Mouse (Mus musculus) small intestine, adult 2 months (tissue): ENCODE results near the gene Hnrnpu. TPM values are rescaled to one million over a fixed set of nuclear protein-coding genes. Genes with fewer than 3 reads are reported as not detected.

ENCODE experiments used
- H3K27ac ChIP-seq: fragments of 200-500 bp; 2 replicates; pipeline ENCODE4 v1.5.1; 2012; ENCODE audit warnings: low read depth, low read length, control low read depth, inconsistent platforms; ENCODE audit not compliant: insufficient read depth
- H3K27me3 ChIP-seq: fragments of 200-500 bp; 2 replicates; pipeline ENCODE4 v1.6.1; 2012; ENCODE audit warnings: mild to moderate bottlenecking, moderate library complexity, low read length, inconsistent platforms; ENCODE audit not compliant: control insufficient read depth, insufficient read depth
- H3K36me3 ChIP-seq: fragments of 200-500 bp; 2 replicates; pipeline ENCODE4 v1.6.1; 2012; ENCODE audit warnings: mild to moderate bottlenecking, low read length, control low read depth, inconsistent platforms; ENCODE audit not compliant: control insufficient read depth, insufficient read depth
- H3K4me1 ChIP-seq: fragments of 200-500 bp; 2 replicates; pipeline ENCODE4 v1.6.1; 2012; ENCODE audit warnings: low read length, inconsistent platforms, mixed read lengths; ENCODE audit not compliant: control insufficient read depth, insufficient read depth, insufficient read length
- H3K4me3 ChIP-seq: fragments of 200-500 bp; 2 replicates; pipeline ENCODE4 v1.5.1; 2012; ENCODE audit warnings: low read depth, mild to moderate bottlenecking, control low read depth, inconsistent platforms, low read length, moderate library complexity
- CTCF ChIP-seq: fragments of 200-500 bp; IDR thresholded peaks from 2 replicates; pipeline ENCODE4 v1.5.1; 2012; ENCODE audit warnings: low read depth, mild to moderate bottlenecking, control low read depth, inconsistent platforms, low read length, moderate library complexity, mixed read lengths; ENCODE audit not compliant: insufficient replicate concordance, insufficient read length; ENCODE audit errors: extremely low read depth
- POLR2A ChIP-seq: fragments of 200-500 bp; IDR thresholded peaks from 2 replicates; pipeline ENCODE4 v1.6.1; 2012; ENCODE audit warnings: low read depth, mild to moderate bottlenecking, control low read depth, inconsistent platforms, low read length, moderate library complexity
- WGBS: fragments of 180-500 bp; shearing (Covaris S2); methylation state at CpG from one replicate; pipeline ENCODE4 v1.1.7; 2018; 5-methylcytosine and 5-hydroxymethylcytosine counted together
- polyA plus RNA-seq: library from polyadenylated mRNA; depleted of rRNA; stranded (reverse); fragments of >200 nt; gene quantifications from 2 replicates; pipeline ENCODE4 v1.2.3, GENCODE M21; 2012

Hnrnpu gene
- polyA plus RNA-seq, 1 experiment, result 34.2 TPM

GRCm38 (mm10) chr1:178340213-178340612, 2.6 kb upstream of the Hnrnpu start:
- 96% methylated on average over 2 of the region's 2 CpGs for WGBS
- no peak overlapping the region for H3K27ac ChIP-seq
- no peaks in the 10 kb centered on the region for H3K27me3 ChIP-seq
- H3K4me3 ChIP-seq, result no peak overlapping the region
- TF ChIP-seq CTCF, result no peak
- no peak for TF ChIP-seq POLR2A
- no peaks in the 10 kb centered on the region for H3K36me3 ChIP-seq
- no peaks in the 10 kb centered on the region for H3K4me1 ChIP-seq

GRCm38 (mm10) chr1:178338318-178338641, 683 bp upstream of the Hnrnpu start:
- H3K27ac ChIP-seq, result peak overlapping the region; percentile 86
- TF ChIP-seq CTCF (no peak), POLR2A (no peak)
- WGBS, result 7% methylated on average over 6 of the region's 6 CpGs
- no peaks in the 10 kb centered on the region for H3K27me3 ChIP-seq
- peaks cover 10% of the 10 kb centered on the region for H3K36me3 ChIP-seq
- H3K4me1 ChIP-seq, result no peaks in the 10 kb centered on the region; the same call in 1 of the 2 replicates
- peak overlapping the region; percentile 49 for H3K4me3 ChIP-seq

- H3K27me3 ChIP-seq, result no peaks in the 10 kb centered on the region
- TF ChIP-seq POLR2A (no peak), CTCF (no peak)
- no peaks in the 10 kb centered on the region; the same call in 1 of the 2 replicates for H3K4me1 ChIP-seq
- under 1% methylated on average over 78 of the region's 89 CpGs for WGBS
- peak overlapping the region; percentile 71 for H3K4me3 ChIP-seq
- peak overlapping the region; percentile 90 for H3K27ac ChIP-seq
- peaks cover 22% of the 10 kb centered on the region for H3K36me3 ChIP-seq
Measured at GRCm38 (mm10) chr1:178336777-178337481, 668 bp downstream of the Hnrnpu start.

- Histone ChIP-seq H3K4me3 (peak overlapping the region; percentile 71), H3K27ac (peak overlapping the region; percentile 57), H3K27me3 (no peaks in the 10 kb centered on the region), H3K36me3 (peaks cover 27% of the 10 kb centered on the region), H3K4me1 (no peaks in the 10 kb centered on the region; the same call in 1 of the 2 replicates)
- no peak for TF ChIP-seq CTCF
- WGBS, result 2% methylated on average over 50 of the region's 53 CpGs
Measured at GRCm38 (mm10) chr1:178336289-178336775, 1.3 kb downstream of the Hnrnpu start.

GRCm38 (mm10) chr1:178335860-178336261, 1.7 kb downstream of the Hnrnpu start:
- Histone ChIP-seq H3K27ac (peak overlapping the region; percentile 57), H3K4me1 (peaks cover 2% of the 10 kb centered on the region), H3K4me3 (peak overlapping the region; percentile 71; the same call in 1 of the 2 replicates), H3K36me3 (peaks cover 31% of the 10 kb centered on the region), H3K27me3 (no peaks in the 10 kb centered on the region)
- under 1% methylated on average over 16 of the region's 16 CpGs for WGBS
- no peak for TF ChIP-seq POLR2A
- TF ChIP-seq CTCF, result no peak

- H3K4me3 ChIP-seq, result no peak overlapping the region
- peaks cover 5% of the 10 kb centered on the region for H3K4me1 ChIP-seq
- TF ChIP-seq POLR2A (no peak), CTCF (no peak)
- 23% methylated on average over 6 of the region's 6 CpGs for WGBS
- H3K27me3 ChIP-seq, result no peaks in the 10 kb centered on the region
- no peak overlapping the region for H3K27ac ChIP-seq
- H3K36me3 ChIP-seq, result peaks cover 58% of the 10 kb centered on the region
Measured at GRCm38 (mm10) chr1:178329946-178330345, 7.7 kb downstream of the Hnrnpu start.

GRCm38 (mm10) chr1:178329017-178329416, 8.6 kb downstream of the Hnrnpu start:
- Histone ChIP-seq H3K27ac (no peak overlapping the region), H3K27me3 (no peaks in the 10 kb centered on the region), H3K36me3 (peaks cover 58% of the 10 kb centered on the region), H3K4me3 (no peak overlapping the region), H3K4me1 (peaks cover 5% of the 10 kb centered on the region; the same call in 1 of the 2 replicates)
- WGBS, result 51% methylated on average over 5 of the region's 5 CpGs
- no peak for TF ChIP-seq CTCF
- TF ChIP-seq POLR2A, result no peak
